8 mouse cellular contexts compared by ENCODE assay signal in genomic region chr3:89999090-89999489, GRCm38 (mm10). TPM values are rescaled to one million over a fixed set of nuclear protein-coding genes. Genes with fewer than 3 reads are reported as not detected.
DNase-seq lines count a peak whose midpoint lies in the region; ATAC-seq and TF ChIP-seq lines count a peak whose summit lies in the region.

No protein-coding gene starts in this region.

- ATAC-seq in hindbrain, postnatal 0 days, result peak; percentile 33
- ATAC-seq in midbrain, embryonic 12.5 days (ENCODE audit: low FRiP score, low read depth), result peak; percentile 51

- H3K4me2 ChIP-seq in hindbrain, postnatal 0 days (ENCODE audit: low read depth, low read length), result peak overlapping the region; percentile 97
- H3K4me2 ChIP-seq in midbrain, embryonic 12.5 days (replicated peaks), result peak overlapping the region; percentile 88

- peaks cover 11% of the 10 kb centered on the region for H3K4me1 ChIP-seq in thymus, adult 2 months (replicated peaks; ENCODE audit: control insufficient read depth, insufficient read depth, low read length)
- H3K4me1 ChIP-seq in hindbrain, postnatal 0 days (ENCODE audit: insufficient read depth, low read length), result no peaks in the 10 kb centered on the region
- peaks cover 18% of the 10 kb centered on the region for H3K4me1 ChIP-seq in midbrain, embryonic 12.5 days

- TF ChIP-seq CTCF in thymus, adult 2 months (IDR thresholded peaks at IDR 0.05; ENCODE audit: borderline replicate concordance, control insufficient read depth, extremely low read depth, insufficient read depth, low read length, poor library complexity), result no peak
- no peak for TF ChIP-seq CTCF in hindbrain, postnatal 0 days (IDR thresholded peaks at IDR 0.05; ENCODE audit: low read depth)

- WGBS in thymus, adult 2 months, result 27% methylated on average over 8 of the region's 8 CpGs
- WGBS in hindbrain, postnatal 0 days, result 14% methylated on average over 8 of the region's 8 CpGs
- 23% methylated on average over 8 of the region's 8 CpGs for WGBS in midbrain, embryonic 12.5 days

- 0 out of 2 replicates have a peak overlapping the region, but pooled peaks have one; percentile 3 for H3K27ac ChIP-seq in thymus, adult 2 months (ENCODE audit: control insufficient read depth, insufficient read depth, low read length)
- H3K27ac ChIP-seq in hindbrain, postnatal 0 days, result peak overlapping the region; percentile 80
- peak overlapping the region; percentile 84 for H3K27ac ChIP-seq in midbrain, embryonic 12.5 days (replicated peaks)

- H3K27me3 ChIP-seq in thymus, adult 2 months (ENCODE audit: control insufficient read depth, insufficient read depth, low read length), result no peaks in the 10 kb centered on the region
- H3K27me3 ChIP-seq in hindbrain, postnatal 0 days (ENCODE audit: insufficient read depth, low read length), result no peaks in the 10 kb centered on the region
- H3K27me3 ChIP-seq in midbrain, embryonic 12.5 days, result no peaks in the 10 kb centered on the region

- H3K36me3 ChIP-seq in thymus, adult 2 months (ENCODE audit: control insufficient read depth, insufficient read depth, low read length), result peaks cover 18% of the 10 kb centered on the region
- peaks cover 33% of the 10 kb centered on the region for H3K36me3 ChIP-seq in hindbrain, postnatal 0 days (ENCODE audit: insufficient read depth, low read length)
- peaks cover 48% of the 10 kb centered on the region for H3K36me3 ChIP-seq in midbrain, embryonic 12.5 days

- peak; percentile 7 for DNase-seq in gastrocnemius, adult 18-20 months (ENCODE audit: low spot score)
- no peak for DNase-seq in gastrocnemius, adult 8-10 months (ENCODE audit: low spot score in 2 of 2)
- DNase-seq in thymus, adult 2 months, result no peak
- no peak for DNase-seq in thymus, adult 18-20 months
- DNase-seq in hindbrain, postnatal 0 days (ENCODE audit: low spot score), result no peak
- no peak for DNase-seq in layer of hippocampus, adult 9-10 months (ENCODE audit: low spot score)
- DNase-seq in right cerebral cortex, postnatal 14 days, result no peak

- H3K9ac ChIP-seq in hindbrain, postnatal 0 days (replicated peaks; ENCODE audit: low read length), result peak overlapping the region; percentile 75
- peak overlapping the region; percentile 77 for H3K9ac ChIP-seq in midbrain, embryonic 12.5 days (replicated peaks)

- no peaks in the 10 kb centered on the region for H3K9me3 ChIP-seq in hindbrain, postnatal 0 days (ENCODE audit: low read length)
- no peaks in the 10 kb centered on the region for H3K9me3 ChIP-seq in midbrain, embryonic 12.5 days

- TF ChIP-seq POLR2A in thymus, adult 2 months (IDR thresholded peaks at IDR 0.05; ENCODE audit: control insufficient read depth, extremely low read depth, insufficient read depth, low read length, poor library complexity), result no peak

- no peak overlapping the region for H3K4me3 ChIP-seq in thymus, adult 2 months (ENCODE audit: control insufficient read depth, insufficient read depth, low read length)
- peak overlapping the region; percentile 58 for H3K4me3 ChIP-seq in hindbrain, postnatal 0 days (ENCODE audit: low read length)
- H3K4me3 ChIP-seq in midbrain, embryonic 12.5 days, result peak overlapping the region; percentile 81

RNA-seq across cellular contexts. Expression of gene Hax1, which starts 0.5 kb away (rescaled TPM):
- 10 to 100 TPM; 47.8 to 58.0 TPM for total RNA-seq in gastrocnemius, adult 18-20 months (2021)
- 10 to 100 TPM; 47.1 to 65.2 (median 51.5) TPM for total RNA-seq in gastrocnemius, adult 8-10 months (2022)
- 53.9 and 61.4 TPM in 2 replicates for polyA plus RNA-seq in thymus, adult 2 months (2012; rRNA removed)
- 41.6 and 43.7 TPM in 2 replicates for total RNA-seq in hindbrain, postnatal 0 days (2014; rRNA removed)
- polyA plus RNA-seq in hindbrain, postnatal 0 days (2015; fragmentation: Nextera tagmentation; extraction: Ambion mirVana), result 74.1 and 81.6 TPM in 2 replicates
- polyA plus RNA-seq in midbrain, embryonic 12.5 days (2016; fragmentation: Nextera tagmentation; extraction: Ambion mirVana), result 149 and 150 TPM in 2 replicates

RNA-seq across cellular contexts. Expression of gene Atp8b2, which starts 35.8 kb away (rescaled TPM):
- 1 to 10 TPM; 5.2 to 5.5 TPM for total RNA-seq in gastrocnemius, adult 18-20 months (2021)
- total RNA-seq in gastrocnemius, adult 8-10 months (2022), result 1 to 10 TPM; 3.3 to 6.0 (median 4.3) TPM
- 109 and 123 TPM in 2 replicates for polyA plus RNA-seq in thymus, adult 2 months (2012; rRNA removed)
- total RNA-seq in hindbrain, postnatal 0 days (2014; rRNA removed), result 63.0 and 83.5 TPM in 2 replicates
- polyA plus RNA-seq in hindbrain, postnatal 0 days (2015; fragmentation: Nextera tagmentation; extraction: Ambion mirVana), result 9.8 and 10.9 TPM in 2 replicates
- polyA plus RNA-seq in midbrain, embryonic 12.5 days (2016; fragmentation: Nextera tagmentation; extraction: Ambion mirVana), result 16.5 and 17.3 TPM in 2 replicates

RNA-seq across cellular contexts. Expression of gene 4933434E20Rik, which starts 52.3 kb away (rescaled TPM):
- total RNA-seq in gastrocnemius, adult 18-20 months (2021), result 10 to 100 TPM; 91.6 to 99.3 TPM
- total RNA-seq in gastrocnemius, adult 8-10 months (2022), result 100 to 1,000 TPM in 3 of 4 experiments, 10 to 100 TPM in 1; 99.6 to 117 (median 106) TPM
- 45.9 and 59.7 TPM in 2 replicates for polyA plus RNA-seq in thymus, adult 2 months (2012; rRNA removed)
- 95.6 and 110 TPM in 2 replicates for total RNA-seq in hindbrain, postnatal 0 days (2014; rRNA removed)
- polyA plus RNA-seq in hindbrain, postnatal 0 days (2015; fragmentation: Nextera tagmentation; extraction: Ambion mirVana), result 228 and 254 TPM in 2 replicates
- 185 and 204 TPM in 2 replicates for polyA plus RNA-seq in midbrain, embryonic 12.5 days (2016; fragmentation: Nextera tagmentation; extraction: Ambion mirVana)

RNA-seq across cellular contexts. Expression of gene Ubap2l, which starts 53.3 kb away (rescaled TPM):
- 10 to 100 TPM; 93.9 to 95.4 TPM for total RNA-seq in gastrocnemius, adult 18-20 months (2021)
- 10 to 100 TPM; 77.3 to 99.8 (median 88.6) TPM for total RNA-seq in gastrocnemius, adult 8-10 months (2022)
- polyA plus RNA-seq in thymus, adult 2 months (2012; rRNA removed), result 199 and 208 TPM in 2 replicates
- total RNA-seq in hindbrain, postnatal 0 days (2014; rRNA removed), result 83.1 and 102 TPM in 2 replicates
- 109 and 113 TPM in 2 replicates for polyA plus RNA-seq in hindbrain, postnatal 0 days (2015; fragmentation: Nextera tagmentation; extraction: Ambion mirVana)
- polyA plus RNA-seq in midbrain, embryonic 12.5 days (2016; fragmentation: Nextera tagmentation; extraction: Ambion mirVana), result 207 and 222 TPM in 2 replicates

Comparison
In these comparisons a context has a peak if more than half of its experiments do, and no peak if none do; other contexts are left out.
1. H3K27ac ChIP-seq: peak in every context shown above with its lines; median percentile 84 in midbrain, embryonic 12.5 days; 80 in hindbrain, postnatal 0 days; 3 in thymus, adult 2 months.